Mouse (Mus musculus) CH12.LX (cell line): Measurements from ENCODE around the gene Hand1. TPM values are rescaled to one million over a fixed set of nuclear protein-coding genes. Genes with fewer than 3 reads are reported as not detected.

Experiments used
- DNase-seq: peaks from one replicate; pipeline ENCODE4 v3.0.0-alpha.2; 2013; ENCODE audit errors: extremely low read depth
- H3K27ac ChIP-seq: 2 replicates; pipeline ENCODE4 v1.5.1; 2012; ENCODE audit warnings: low read depth, mild to moderate bottlenecking, control low read depth, moderate library complexity; ENCODE audit not compliant: insufficient read depth
- H3K27me3 ChIP-seq: replicated peaks from 2 replicates; pipeline ENCODE3; 2012; ENCODE audit warnings: inconsistent platforms
- H3K36me3 ChIP-seq, 2 experiments: replicated peaks in 1 of 2; 2 replicates each; pipeline versions ENCODE3 to v1.6.1; 2012; ENCODE audit warnings: inconsistent platforms in 1 of 2, low read length in 1 of 2, mild to moderate bottlenecking in 1 of 2, mixed read lengths in 1 of 2, moderate library complexity in 1 of 2; ENCODE audit not compliant: control insufficient read depth in 1 of 2, insufficient read depth in 1 of 2
- H3K4me1 ChIP-seq, 2 experiments: 2 replicates each; pipeline ENCODE4 v1.6.1; 2012; ENCODE audit warnings: inconsistent platforms in 1 of 2, moderate library complexity in 1 of 2; ENCODE audit not compliant: insufficient read depth in 2 of 2, control insufficient read depth in 1 of 2
- H3K4me2 ChIP-seq: 2 replicates; pipeline ENCODE4 v1.6.1; 2012; ENCODE audit warnings: low read depth, mild to moderate bottlenecking, control low read depth; ENCODE audit not compliant: poor library complexity, insufficient read depth, severe bottlenecking
- H3K4me3 ChIP-seq, 3 experiments: fragments of 150-350 bp in 1 of 3; sonication (generic) in 1 of 3; replicated peaks in 1 of 3; 2 replicates each; pipeline versions ENCODE3 to v1.5.1; 2011 to 2012; ENCODE audit warnings: low read depth in 2 of 3, low read length in 2 of 3, mild to moderate bottlenecking in 2 of 3, moderate library complexity in 2 of 3, control low read depth in 1 of 3, improper control_type of control experiment in 1 of 3, inconsistent platforms in 1 of 3, mixed read lengths in 1 of 3; ENCODE audit not compliant: poor library complexity in 1 of 3
- H3K79me2 ChIP-seq: replicated peaks from 2 replicates; pipeline ENCODE4 v1.6.1; 2012; ENCODE audit warnings: mild to moderate bottlenecking, moderate library complexity; ENCODE audit not compliant: control insufficient read depth, poor library complexity, insufficient read depth, severe bottlenecking; ENCODE audit errors: extremely low read depth
- H3K9ac ChIP-seq: 2 replicates; pipeline ENCODE4 v1.6.1; 2012; ENCODE audit warnings: low read depth, mild to moderate bottlenecking, control low read depth, moderate library complexity; ENCODE audit not compliant: insufficient read depth
- H3K9me3 ChIP-seq: replicated peaks from 2 replicates; pipeline ENCODE3; 2012; ENCODE audit warnings: low read length, inconsistent platforms, mixed read lengths
- BHLHE40 ChIP-seq: IDR thresholded peaks from 2 replicates; pipeline ENCODE4 v1.6.1; 2011; ENCODE audit warnings: mild to moderate bottlenecking, low read depth, low read length, improper control_type of control experiment
- CHD1 ChIP-seq: IDR thresholded peaks from 2 replicates; pipeline ENCODE4 v1.6.1; 2012; ENCODE audit warnings: low read depth, low read length, improper control_type of control experiment, inconsistent platforms
- ELF1 ChIP-seq: IDR thresholded peaks from 2 replicates; pipeline ENCODE4 v1.6.1; 2014; ENCODE audit warnings: low read depth, mild to moderate bottlenecking, inconsistent platforms, low read length, improper control_type of control experiment
- EP300 ChIP-seq: IDR thresholded peaks from 2 replicates; pipeline ENCODE4 v1.6.1; 2011; ENCODE audit warnings: low read length, improper control_type of control experiment
- ETS1 ChIP-seq: conservative IDR thresholded peaks from 2 replicates; pipeline ENCODE4 v1.6.1; 2012; ENCODE audit warnings: low read depth, mild to moderate bottlenecking, inconsistent platforms, low read length, improper control_type of control experiment, moderate library complexity
- IRF4 ChIP-seq: IDR thresholded peaks from 2 replicates; pipeline ENCODE4 v1.6.1; 2014; ENCODE audit warnings: low read depth, mild to moderate bottlenecking, inconsistent platforms, low read length, improper control_type of control experiment
- MAFK ChIP-seq: IDR thresholded peaks from 2 replicates; pipeline ENCODE4 v1.6.1; 2011; ENCODE audit warnings: low read length, improper control_type of control experiment; ENCODE audit not compliant: insufficient replicate concordance
- NRF1 ChIP-seq: IDR thresholded peaks from 2 replicates; pipeline ENCODE4 v1.6.1; 2014; ENCODE audit warnings: low read depth, mild to moderate bottlenecking, inconsistent platforms, low read length, improper control_type of control experiment, moderate library complexity
- POLR2AphosphoS2 ChIP-seq: IDR thresholded peaks from 2 replicates; pipeline ENCODE4 v1.6.1; 2011; ENCODE audit warnings: low read depth, low read length, improper control_type of control experiment
- RAD21 ChIP-seq: IDR thresholded peaks from 2 replicates; pipeline ENCODE4 v1.6.1; 2011; ENCODE audit warnings: low read depth, mild to moderate bottlenecking, low read length, improper control_type of control experiment, moderate library complexity
- SIN3A ChIP-seq: IDR thresholded peaks from 2 replicates; pipeline ENCODE4 v1.6.1; 2012; ENCODE audit warnings: low read length, improper control_type of control experiment, inconsistent platforms
- TCF12 ChIP-seq: IDR thresholded peaks from 2 replicates; pipeline ENCODE4 v1.6.1; 2014; ENCODE audit warnings: low read depth, mild to moderate bottlenecking, inconsistent platforms, low read length, improper control_type of control experiment
- UBTF ChIP-seq: IDR thresholded peaks from 2 replicates; pipeline ENCODE4 v1.6.1; 2012; ENCODE audit warnings: low read depth, mild to moderate bottlenecking, inconsistent platforms, low read length, improper control_type of control experiment, moderate library complexity
- USF2 ChIP-seq: conservative IDR thresholded peaks from 2 replicates; pipeline ENCODE4 v1.6.1; 2011; ENCODE audit warnings: low read depth, low read length, improper control_type of control experiment
- ZC3H11A ChIP-seq: IDR thresholded peaks from 2 replicates; pipeline ENCODE4 v1.6.1; 2012; ENCODE audit warnings: low read depth, mild to moderate bottlenecking, inconsistent platforms, low read length, improper control_type of control experiment
- dilution Hi-C: fragments of 300-500 bp; cut with MboI; formaldehyde crosslinking; loops from 2 replicates; pipeline ENCODE4 v1.14.3; 2020; ENCODE audit warnings: low sequenced_read_pairs; ENCODE audit not compliant: extremely low pct_unique_long_range_greater_than_20kb, extremely low pct_ligation_motif_present
- in situ Hi-C: fragments of 300-500 bp; cut with MboI; formaldehyde crosslinking; loops from 3 replicates; pipeline ENCODE4 v1.14.3; 2019; ENCODE audit warnings: low sequenced_read_pairs, low pct_ligation_motif_present, low pct_unique_long_range_greater_than_20kb, mixed read lengths
- polyA plus RNA-seq: library from polyadenylated mRNA; unstranded; fragments of >175 nt; gene quantifications from 2 replicates; pipeline ENCODE4 v1.2.1, GENCODE M21; 2012; ENCODE audit warnings: low read depth; ENCODE audit not compliant: insufficient read length
- total RNA-seq, 2 experiments: library from RNA; depleted of rRNA; stranded (reverse); fragments of 300-350 nt in 1 of 2; fragments of >200 nt in 1 of 2; gene quantifications; 2 replicates each; pipeline ENCODE4 v1.2.3; 2012 to 2014

Gene Hand1
- total and polyA plus RNA-seq, 3 experiments = not detected

DNA sequence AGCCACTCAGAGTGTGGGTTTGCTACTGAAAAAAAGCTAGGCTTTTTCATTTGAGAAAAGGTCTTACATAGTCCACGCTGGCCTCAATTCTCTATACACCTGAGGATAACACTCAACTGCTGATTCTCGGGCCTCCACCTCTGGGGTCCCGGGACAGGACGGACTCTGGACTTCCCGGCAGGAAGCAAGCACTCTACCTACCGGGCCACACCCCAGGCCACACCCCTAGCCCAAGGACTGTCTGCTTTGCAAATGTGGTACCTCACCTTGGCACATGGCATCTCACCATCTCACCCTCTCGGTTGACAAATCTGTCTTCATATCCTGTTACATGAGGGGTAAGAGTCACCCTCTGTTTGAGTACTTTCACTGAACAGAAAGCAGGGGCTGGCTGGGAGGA is 17.7 kb upstream of the Hand1 start:
- H3K4me1 ChIP-seq = peaks cover 7 to 12% of the 10 kb centered on the region in 2 experiments; a peak in 3 of 4 replicates
- no peak overlapping the region for H3K27ac ChIP-seq
- no peaks in the 10 kb centered on the region for H3K9me3 ChIP-seq
- H3K9ac ChIP-seq = no peak overlapping the region
- peaks cover 67% of the 10 kb centered on the region for H3K27me3 ChIP-seq
- DNase-seq = no peak
- in situ Hi-C loops = no loop called here
- dilution Hi-C loops = no loop called here
- no peaks in the 10 kb centered on the region for H3K36me3 ChIP-seq
- no peak overlapping the region for H3K4me3 ChIP-seq
- TF ChIP-seq UBTF (no peak), NRF1 (no peak), MAFK (no peak), USF2 (no peak), ELF1 (no peak), IRF4 (no peak), SIN3A (no peak), RAD21 (no peak)
- no peaks in the 10 kb centered on the region for H3K79me2 ChIP-seq
- no peak overlapping the region for H3K4me2 ChIP-seq

GRCm38 (mm10) chr11:57847396-57847795 is 14.8 kb upstream of the Hand1 start:
- no peak for TF ChIP-seq TCF12
- no peak for TF ChIP-seq BHLHE40
- TF ChIP-seq ZC3H11A = no peak
- no peak for TF ChIP-seq ETS1
- no peak for TF ChIP-seq EP300
- TF ChIP-seq CHD1 = no peak
- no peak for TF ChIP-seq MAFK
- TF ChIP-seq ELF1 = no peak
- no peak for TF ChIP-seq NRF1
- TF ChIP-seq POLR2AphosphoS2 = no peak
- TF ChIP-seq USF2 = no peak
- no peaks in the 10 kb centered on the region for H3K9me3 ChIP-seq
- peaks cover 3 to 12% of the 10 kb centered on the region in 2 experiments; a peak in 3 of 4 replicates for H3K4me1 ChIP-seq
- H3K79me2 ChIP-seq = no peaks in the 10 kb centered on the region
- no peak overlapping the region for H3K4me3 ChIP-seq
- dilution Hi-C loops = no loop called here
- no peak overlapping the region for H3K9ac ChIP-seq
- peaks cover 67% of the 10 kb centered on the region for H3K27me3 ChIP-seq
- no peak overlapping the region for H3K27ac ChIP-seq
- H3K4me2 ChIP-seq = no peak overlapping the region; the same call in 1 of the 2 replicates
- no peaks in the 10 kb centered on the region for H3K36me3 ChIP-seq
- in situ Hi-C loops = no loop called here
- no peak for DNase-seq
